Mouse (Mus musculus): ENCODE measurements at regions not wholly inside any gene's neighbourhood (a gene's known extent, or its start where the extent isn't known, plus 50 kb on each side); places are given as distances from the start of the nearest gene placed in this dataset.

- TF ChIP-seq POLR2A (IDR thresholded peaks at IDR 0.05; ENCODE audit: borderline replicate concordance, insufficient read depth, low read length) (no peak), CTCF (IDR thresholded peaks at IDR 0.05; ENCODE audit: borderline replicate concordance, insufficient read depth, low read depth, low read length) (no peak)
These were observed 283.0 kb downstream of the Gadd45g start for GRCm38 (mm10) chr13:52129466-52129865.
